8 mouse cellular contexts compared by ENCODE assay signal in genomic region chr2:158711929-158712751, GRCm38 (mm10). TPM values are rescaled to one million over a fixed set of nuclear protein-coding genes. Genes with fewer than 3 reads are reported as not detected.
DNase-seq lines count a peak whose midpoint lies in the region; ATAC-seq and TF ChIP-seq lines count a peak whose summit lies in the region.

No protein-coding gene starts in this region.

- ATAC-seq in hindbrain, embryonic 14.5 days (ENCODE audit: low FRiP score) = peak; percentile 62

- H3K27ac ChIP-seq in hindbrain, embryonic 14.5 days = peak overlapping the region; percentile 60
- H3K27ac ChIP-seq in olfactory bulb, adult 2 months (ENCODE audit: insufficient read depth, low read depth, low read length) = peak overlapping the region; percentile 94

- H3K4me1 ChIP-seq in hindbrain, embryonic 14.5 days (replicated peaks; ENCODE audit: control insufficient read depth, insufficient read depth, low read length) = peaks cover 14% of the 10 kb centered on the region; the same call in 1 of the 2 replicates
- H3K4me1 ChIP-seq in olfactory bulb, adult 2 months (ENCODE audit: control insufficient read depth, insufficient read depth, low read length) = peaks cover 55% of the 10 kb centered on the region

- no peaks in the 10 kb centered on the region for H3K27me3 ChIP-seq in hindbrain, embryonic 14.5 days (ENCODE audit: control insufficient read depth, insufficient read depth, low read length)

- H3K9me3 ChIP-seq in hindbrain, embryonic 14.5 days (ENCODE audit: control insufficient read depth, low read length) = no peaks in the 10 kb centered on the region

- H3K36me3 ChIP-seq in hindbrain, embryonic 14.5 days (replicated peaks; ENCODE audit: control insufficient read depth, insufficient read depth) = no peaks in the 10 kb centered on the region

- DNase-seq in adrenal gland, postnatal 25 days = peak; percentile 39
- DNase-seq in adrenal gland, adult 18-20 months (ENCODE audit: low spot score in 2 of 2) = no peak
- DNase-seq in left cerebral cortex, adult 18-20 months (ENCODE audit: low spot score in 2 of 2) = peak; percentile 53 to 55
- DNase-seq in left cerebral cortex, adult 11 months (ENCODE audit: low spot score) = no peak
- peak; percentile 66 for DNase-seq in hindbrain, embryonic 14.5 days (ENCODE audit: low spot score)
- no peak for DNase-seq in gastrocnemius, postnatal 14 days
- DNase-seq in layer of hippocampus, postnatal 14 days (ENCODE audit: low spot score in 2 of 2) = no peak

- 26% methylated on average over 12 of the region's 12 CpGs for WGBS in hindbrain, embryonic 14.5 days
- WGBS in olfactory bulb, adult 2 months = 9% methylated on average over 12 of the region's 12 CpGs

- no peak for TF ChIP-seq POLR2A in olfactory bulb, adult 2 months (IDR thresholded peaks at IDR 0.05; ENCODE audit: insufficient read depth, low read depth, low read length)

- intact Hi-C loops in gastrocnemius, postnatal 14 days (cut with DNase I; ENCODE audit: low total_unique reads) = no loop called here

- H3K4me2 ChIP-seq in hindbrain, embryonic 14.5 days (replicated peaks) = no peak overlapping the region

- no peak overlapping the region for H3K4me3 ChIP-seq in hindbrain, embryonic 14.5 days (replicated peaks; ENCODE audit: low read length)
- H3K4me3 ChIP-seq in olfactory bulb, adult 2 months (ENCODE audit: insufficient read depth, low read depth, low read length) = no peak overlapping the region

- no peak for TF ChIP-seq CTCF in olfactory bulb, adult 2 months (IDR thresholded peaks at IDR 0.05; ENCODE audit: insufficient read depth, low read depth, low read length)

- H3K9ac ChIP-seq in hindbrain, embryonic 14.5 days = no peak overlapping the region

RNA-seq across cellular contexts. Expression of gene Ppp1r16b, which starts 46.9 kb away (rescaled TPM):
- total RNA-seq in adrenal gland, postnatal 25 days (2021) = 15.8 and 19.0 TPM in 2 replicates
- total RNA-seq in adrenal gland, adult 18-20 months (2021) = 10 to 100 TPM in 1 of 2 experiments, 1 to 10 TPM in 1; 6.9 to 11.5 TPM
- 100 to 1,000 TPM; 124 to 132 TPM for total RNA-seq in left cerebral cortex, adult 18-20 months (2021)
- 20.0 and 20.8 TPM in 2 replicates for polyA plus RNA-seq in hindbrain, embryonic 14.5 days (2014; fragmentation: Nextera tagmentation; extraction: Ambion mirVana)
- polyA plus RNA-seq in olfactory bulb, adult 2 months (2012; ENCODE audit: insufficient read depth, insufficient read length, low replicate concordance, missing spikeins) = 72.6 TPM in 1 of 2 replicates, not detected in the other
- total RNA-seq in gastrocnemius, postnatal 14 days (2021) = 1 to 10 TPM; 7.5 to 8.8 TPM
- 10 to 100 TPM; 97.4 to 97.9 TPM for total RNA-seq in layer of hippocampus, postnatal 14 days (2021)

RNA-seq across cellular contexts. Expression of gene Fam83d, which starts 55.8 kb away (rescaled TPM):
- 2.3 and 2.8 TPM in 2 replicates for total RNA-seq in adrenal gland, postnatal 25 days (2021)
- total RNA-seq in adrenal gland, adult 18-20 months (2021) = under 1 TPM; 0.26 to 0.53 TPM
- under 1 TPM; 0.94 to 0.98 TPM for total RNA-seq in left cerebral cortex, adult 18-20 months (2021)
- polyA plus RNA-seq in hindbrain, embryonic 14.5 days (2014; fragmentation: Nextera tagmentation; extraction: Ambion mirVana) = 7.5 and 7.6 TPM in 2 replicates
- not detected in 2 replicates for polyA plus RNA-seq in olfactory bulb, adult 2 months (2012; ENCODE audit: insufficient read depth, insufficient read length, low replicate concordance, missing spikeins)
- total RNA-seq in gastrocnemius, postnatal 14 days (2021) = 1 to 10 TPM; 2.5 to 3.7 TPM
- total RNA-seq in layer of hippocampus, postnatal 14 days (2021) = 1 to 10 TPM; 2.7 to 3.5 TPM

Comparison
In these comparisons a context has a peak if more than half of its experiments do, and no peak if none do; other contexts are left out.
1. DNase-seq: peak in adrenal gland, postnatal 25 days (single experiment), left cerebral cortex, adult 18-20 months (2 of 2) and hindbrain, embryonic 14.5 days (single experiment); none in adrenal gland, adult 18-20 months (0 of 2), left cerebral cortex, adult 11 months (single experiment), gastrocnemius, postnatal 14 days (single experiment) and layer of hippocampus, postnatal 14 days (0 of 2).